Comparison of ENCODE assay signal across 24 mouse cellular contexts in genomic region chr19:31338355-31339101, GRCm38 (mm10).
DNase-seq lines count a peak whose midpoint lies in the region; ATAC-seq and TF ChIP-seq lines count a peak whose summit lies in the region.
"Had no signal": no experiment of that assay in that cellular context is flagged by ENCODE, and none has a peak within 500 bp of the region (broad histone marks: within the 10 kb centered on the region; RNA-seq: fewer than 3 reads in every experiment).

No protein-coding gene starts in this region.

- WGBS in forebrain, embryonic 14.5 days, result 50% methylated on average over 5 of the region's 5 CpGs
- WGBS in forebrain, embryonic 11.5 days, result 55% methylated on average over 5 of the region's 5 CpGs
- WGBS in midbrain, embryonic 11.5 days, result 68% methylated on average over 5 of the region's 5 CpGs
- WGBS in midbrain, postnatal 0 days, result 74% methylated on average over 5 of the region's 5 CpGs
- WGBS in midbrain, embryonic 16.5 days, result 52% methylated on average over 5 of the region's 5 CpGs

- H3K27ac ChIP-seq in forebrain, embryonic 14.5 days (ENCODE audit: low read depth, low read length), result no peak overlapping the region
- H3K27ac ChIP-seq in forebrain, embryonic 11.5 days (ENCODE audit: low read depth, low read length), result no peak overlapping the region
- H3K27ac ChIP-seq in midbrain, embryonic 11.5 days (ENCODE audit: low read depth, low read length), result no peak overlapping the region
- no peak overlapping the region for H3K27ac ChIP-seq in midbrain, postnatal 0 days (ENCODE audit: low read depth, low read length)
- H3K27ac ChIP-seq in midbrain, embryonic 16.5 days (ENCODE audit: low read length), result no peak overlapping the region
- H3K27ac ChIP-seq: forebrain, embryonic 10.5 days; heart, adult 2 months; heart, embryonic 15.5 days; intestine, embryonic 15.5 days; limb, embryonic 13.5 days; liver, embryonic 14.5 days; macrophage; neural tube, embryonic 13.5 days had no signal

- no peak overlapping the region for H3K4me2 ChIP-seq in forebrain, embryonic 14.5 days (ENCODE audit: low read length)
- H3K4me2 ChIP-seq in forebrain, embryonic 11.5 days (ENCODE audit: low read depth, low read length, severe bottlenecking), result no peak overlapping the region
- H3K4me2 ChIP-seq in midbrain, embryonic 11.5 days, result no peak overlapping the region
- H3K4me2 ChIP-seq in midbrain, postnatal 0 days (ENCODE audit: low read depth, low read length, poor library complexity, severe bottlenecking), result no peak overlapping the region
- no peak overlapping the region for H3K4me2 ChIP-seq in midbrain, embryonic 16.5 days (ENCODE audit: low read length)
- H3K4me2 ChIP-seq: heart, embryonic 15.5 days; intestine, embryonic 15.5 days; limb, embryonic 13.5 days; neural tube, embryonic 13.5 days had no signal

- no peaks in the 10 kb centered on the region for H3K36me3 ChIP-seq in forebrain, embryonic 14.5 days (ENCODE audit: control insufficient read depth, insufficient read depth, low read length)
- no peaks in the 10 kb centered on the region for H3K36me3 ChIP-seq in forebrain, embryonic 11.5 days (ENCODE audit: control insufficient read depth, insufficient read depth, low read length)
- no peaks in the 10 kb centered on the region for H3K36me3 ChIP-seq in midbrain, embryonic 11.5 days (ENCODE audit: control insufficient read depth, insufficient read depth, low read length)
- H3K36me3 ChIP-seq in midbrain, postnatal 0 days (ENCODE audit: insufficient read depth, low read length), result no peaks in the 10 kb centered on the region
- H3K36me3 ChIP-seq in midbrain, embryonic 16.5 days (ENCODE audit: control insufficient read depth, insufficient read depth, low read length), result no peaks in the 10 kb centered on the region
- H3K36me3 ChIP-seq: forebrain, embryonic 10.5 days; heart, embryonic 15.5 days; intestine, embryonic 15.5 days; limb, embryonic 13.5 days; neural tube, embryonic 13.5 days had no signal

- no peak for TF ChIP-seq CTCF in midbrain, postnatal 0 days (IDR thresholded peaks at IDR 0.05)

- H3K4me1 ChIP-seq in forebrain, embryonic 14.5 days (ENCODE audit: control insufficient read depth, insufficient read depth, low read length), result no peaks in the 10 kb centered on the region
- H3K4me1 ChIP-seq in forebrain, embryonic 11.5 days (replicated peaks; ENCODE audit: control insufficient read depth, insufficient read depth, low read length), result no peaks in the 10 kb centered on the region
- no peaks in the 10 kb centered on the region for H3K4me1 ChIP-seq in midbrain, embryonic 11.5 days (ENCODE audit: control insufficient read depth, insufficient read depth, low read length)
- H3K4me1 ChIP-seq in midbrain, postnatal 0 days (ENCODE audit: insufficient read depth, low read length), result no peaks in the 10 kb centered on the region
- no peaks in the 10 kb centered on the region for H3K4me1 ChIP-seq in midbrain, embryonic 16.5 days (ENCODE audit: control insufficient read depth, insufficient read depth, low read length)
- H3K4me1 ChIP-seq: limb, embryonic 13.5 days; neural tube, embryonic 13.5 days had no signal

- H3K27me3 ChIP-seq in forebrain, embryonic 14.5 days (replicated peaks; ENCODE audit: control insufficient read depth, insufficient read depth, low read length), result no peaks in the 10 kb centered on the region
- no peaks in the 10 kb centered on the region for H3K27me3 ChIP-seq in forebrain, embryonic 11.5 days (ENCODE audit: control insufficient read depth, insufficient read depth, low read length)
- no peaks in the 10 kb centered on the region for H3K27me3 ChIP-seq in midbrain, embryonic 11.5 days (ENCODE audit: control insufficient read depth, insufficient read depth, low read length)
- no peaks in the 10 kb centered on the region for H3K27me3 ChIP-seq in midbrain, postnatal 0 days (ENCODE audit: insufficient read depth, low read length)
- no peaks in the 10 kb centered on the region for H3K27me3 ChIP-seq in midbrain, embryonic 16.5 days (ENCODE audit: control insufficient read depth, insufficient read depth, low read depth, low read length)
- H3K27me3 ChIP-seq: heart, embryonic 15.5 days; intestine, embryonic 15.5 days; limb, embryonic 13.5 days; neural tube, embryonic 13.5 days had no signal

- H3K9ac ChIP-seq in forebrain, embryonic 14.5 days (ENCODE audit: low read length), result no peak overlapping the region
- no peak overlapping the region for H3K9ac ChIP-seq in forebrain, embryonic 11.5 days (ENCODE audit: low read length)
- H3K9ac ChIP-seq in midbrain, embryonic 11.5 days (ENCODE audit: low read length), result no peak overlapping the region
- no peak overlapping the region for H3K9ac ChIP-seq in midbrain, postnatal 0 days (replicated peaks; ENCODE audit: low read length, poor library complexity, severe bottlenecking)
- H3K9ac ChIP-seq in midbrain, embryonic 16.5 days (ENCODE audit: low read depth, low read length), result no peak overlapping the region
- H3K9ac ChIP-seq: heart, embryonic 15.5 days; intestine, embryonic 15.5 days; limb, embryonic 13.5 days; liver, embryonic 14.5 days; neural tube, embryonic 13.5 days had no signal

- ATAC-seq in forebrain, embryonic 14.5 days, result no peak
- ATAC-seq in forebrain, embryonic 11.5 days (replicated peaks; ENCODE audit: low FRiP score), result no peak
- no peak for ATAC-seq in midbrain, embryonic 11.5 days (ENCODE audit: low FRiP score)
- no peak for ATAC-seq in midbrain, postnatal 0 days (ENCODE audit: low FRiP score)
- peak; percentile 48; the same call in 1 of the 2 replicates for ATAC-seq in midbrain, embryonic 16.5 days
- ATAC-seq: intestine, embryonic 15.5 days had no signal

- peak; percentile 4 for DNase-seq in forebrain, embryonic 14.5 days (ENCODE audit: low spot score)
- no peak for DNase-seq in forebrain, embryonic 11.5 days (ENCODE audit: low spot score)
- DNase-seq in midbrain, embryonic 11.5 days (ENCODE audit: low spot score, missing footprints), result peak; percentile 35
- DNase-seq in midbrain, postnatal 0 days (ENCODE audit: low spot score), result no peak
- peak; percentile 14 for DNase-seq in embryo, embryonic 10.5 days (ENCODE audit: low spot score)
- DNase-seq in layer of hippocampus, postnatal 10 days (ENCODE audit: low spot score in 2 of 2), result no peak
- no peak for DNase-seq in adipocyte (ENCODE audit: low spot score)
- DNase-seq: adrenal gland, postnatal 36 days; cerebellum, adult 9-10 months; gastrocnemius, postnatal 14 days; heart, postnatal 4 days; kidney, adult 9 months; kidney, postnatal 4 days; layer of hippocampus, adult 9-11 months; right cerebral cortex, postnatal 14 days had no signal

- no peaks in the 10 kb centered on the region for H3K9me3 ChIP-seq in forebrain, embryonic 14.5 days (replicated peaks; ENCODE audit: control insufficient read depth, low read length)
- no peaks in the 10 kb centered on the region for H3K9me3 ChIP-seq in forebrain, embryonic 11.5 days (ENCODE audit: control insufficient read depth, low read length)
- no peaks in the 10 kb centered on the region for H3K9me3 ChIP-seq in midbrain, embryonic 11.5 days (ENCODE audit: control insufficient read depth, low read length)
- H3K9me3 ChIP-seq in midbrain, postnatal 0 days (ENCODE audit: low read length), result no peaks in the 10 kb centered on the region
- H3K9me3 ChIP-seq in midbrain, embryonic 16.5 days (replicated peaks; ENCODE audit: control insufficient read depth, low read length, poor library complexity, severe bottlenecking), result no peaks in the 10 kb centered on the region
- H3K9me3 ChIP-seq: forebrain, embryonic 10.5 days; heart, embryonic 15.5 days; intestine, embryonic 15.5 days; limb, embryonic 13.5 days; neural tube, embryonic 13.5 days had no signal

- H3K4me3 ChIP-seq in forebrain, embryonic 14.5 days (ENCODE audit: low read depth, low read length), result no peak overlapping the region
- no peak overlapping the region for H3K4me3 ChIP-seq in forebrain, embryonic 11.5 days (ENCODE audit: low read depth, low read length)
- no peak overlapping the region for H3K4me3 ChIP-seq in midbrain, embryonic 11.5 days (ENCODE audit: low read depth, low read length)
- no peak overlapping the region for H3K4me3 ChIP-seq in midbrain, postnatal 0 days (ENCODE audit: low read depth, low read length)
- H3K4me3 ChIP-seq in midbrain, embryonic 16.5 days (ENCODE audit: low read depth, low read length), result no peak overlapping the region
- H3K4me3 ChIP-seq: forebrain, embryonic 10.5 days; heart, adult 2 months; heart, embryonic 15.5 days; intestine, embryonic 15.5 days; limb, embryonic 13.5 days; neural tube, embryonic 13.5 days had no signal

Comparison
In these comparisons a context has a peak if more than half of its experiments do, and no peak if none do; other contexts are left out.
1. DNase-seq: peak in forebrain, embryonic 14.5 days (single experiment), midbrain, embryonic 11.5 days (single experiment) and embryo, embryonic 10.5 days (single experiment); none in forebrain, embryonic 11.5 days (single experiment), midbrain, postnatal 0 days (single experiment), layer of hippocampus, postnatal 10 days (0 of 2) and adipocyte (single experiment).